Mouse (Mus musculus) spleen, adult 2 months (tissue): ENCODE results near the gene Crtc3.

ENCODE experiments used
- CTCF ChIP-seq: fragments of 200-500 bp; IDR thresholded peaks from 2 replicates; pipeline ENCODE4 v1.5.1; 2011; ENCODE audit warnings: mild to moderate bottlenecking, inconsistent platforms; ENCODE audit not compliant: insufficient read depth, insufficient read length, insufficient replicate concordance; ENCODE audit errors: extremely low read depth
- POLR2A ChIP-seq: fragments of 200-500 bp; IDR thresholded peaks from 2 replicates; pipeline ENCODE4 v1.6.1; 2011; ENCODE audit warnings: low read depth, low read length, inconsistent platforms

GRCm38 (mm10) chr7:80721041-80721440 is 32.4 kb upstream of the Crtc3 start:
- TF ChIP-seq CTCF, result no peak
- TF ChIP-seq POLR2A, result no peak
